Mouse (Mus musculus): ENCODE results near the gene Il7r.

DNA sequence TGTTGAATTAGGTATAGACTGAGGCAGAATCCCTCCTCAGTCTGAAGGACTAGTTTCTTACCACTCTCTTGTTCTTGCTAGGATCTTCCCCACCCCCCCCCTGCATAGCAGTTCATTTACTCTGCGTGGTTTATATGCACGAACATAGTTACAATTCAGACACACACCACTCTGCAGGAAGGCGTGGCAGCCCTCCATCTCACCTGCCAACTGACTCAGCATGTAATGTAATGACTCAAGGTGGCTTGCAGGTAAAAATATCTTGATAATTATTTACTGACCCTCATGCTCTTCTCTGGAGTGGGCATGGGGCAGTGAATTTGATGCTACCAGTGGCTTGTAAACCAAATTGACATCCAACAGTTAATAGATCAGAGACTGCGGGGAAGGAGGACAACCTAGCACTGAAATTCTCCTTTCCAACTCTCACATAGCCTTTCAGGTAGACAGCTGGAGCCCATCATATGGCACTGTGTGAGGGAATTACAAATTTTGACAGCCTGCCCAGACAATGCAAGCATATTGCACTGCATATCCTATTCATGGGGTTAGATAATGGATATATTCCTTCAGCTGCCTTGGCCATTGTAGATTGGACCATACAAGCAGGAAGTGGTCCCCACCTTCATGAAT, 58.8 kb downstream of the Il7r start:
- TF ChIP-seq CHD2 (IDR thresholded peaks at IDR 0.05; ENCODE audit: low read length) (no peak), CTCF (IDR thresholded peaks at IDR 0.05 in 2 of 3, conservative IDR thresholded peaks at IDR 0.05 in 1 of 3; ENCODE audit: control insufficient read depth in 1 of 3, insufficient read depth in 1 of 3, low read depth in 2 of 3, low read length in 3 of 3, poor library complexity in 1 of 3, severe bottlenecking in 1 of 3) (no peak), POLR2A (IDR thresholded peaks at IDR 0.05; ENCODE audit: control insufficient read depth in 1 of 2, insufficient read depth in 1 of 2, low read depth in 1 of 2, low read length in 2 of 2, poor library complexity in 1 of 2) (no peak), JUND (IDR thresholded peaks at IDR 0.05; ENCODE audit: low read depth, low read length) (no peak), EP300 (IDR thresholded peaks at IDR 0.05; ENCODE audit: low read depth in 1 of 2, low read length in 2 of 2) (no peak), MYB (IDR thresholded peaks at IDR 0.05; ENCODE audit: low read depth, low read length) (no peak), BHLHE40 (IDR thresholded peaks at IDR 0.05; ENCODE audit: borderline replicate concordance, low read depth, low read length) (no peak), CHD1 (IDR thresholded peaks at IDR 0.05; ENCODE audit: low read depth, low read length) (no peak), MAX (IDR thresholded peaks at IDR 0.05; ENCODE audit: low read length) (no peak), MAFK (IDR thresholded peaks at IDR 0.05; ENCODE audit: borderline replicate concordance, low read depth, low read length) (no peak), MAZ (IDR thresholded peaks at IDR 0.05; ENCODE audit: low read depth, low read length) (no peak), MEF2A (IDR thresholded peaks at IDR 0.05; ENCODE audit: extremely low read depth, insufficient replicate concordance, low read depth, low read length, poor library complexity, severe bottlenecking) (no peak), POLR2AphosphoS5 (IDR thresholded peaks at IDR 0.05; ENCODE audit: borderline replicate concordance, low read depth, low read length) (no peak)
